Mouse (Mus musculus) lung, adult 2 months (tissue): ENCODE measurements around the gene Rpa2.

Source experiments
- CTCF ChIP-seq: fragments of 200-500 bp; IDR thresholded peaks from 2 replicates; pipeline ENCODE4 v1.5.1; 2011; ENCODE audit warnings: mild to moderate bottlenecking, low read length, control low read depth; ENCODE audit not compliant: insufficient read depth
- POLR2A ChIP-seq: fragments of 200-500 bp; IDR thresholded peaks from 2 replicates; pipeline ENCODE4 v1.6.1; 2011; ENCODE audit warnings: low read depth, mild to moderate bottlenecking, control low read depth, low read length, borderline replicate concordance; ENCODE audit errors: extremely low read depth

DNA sequence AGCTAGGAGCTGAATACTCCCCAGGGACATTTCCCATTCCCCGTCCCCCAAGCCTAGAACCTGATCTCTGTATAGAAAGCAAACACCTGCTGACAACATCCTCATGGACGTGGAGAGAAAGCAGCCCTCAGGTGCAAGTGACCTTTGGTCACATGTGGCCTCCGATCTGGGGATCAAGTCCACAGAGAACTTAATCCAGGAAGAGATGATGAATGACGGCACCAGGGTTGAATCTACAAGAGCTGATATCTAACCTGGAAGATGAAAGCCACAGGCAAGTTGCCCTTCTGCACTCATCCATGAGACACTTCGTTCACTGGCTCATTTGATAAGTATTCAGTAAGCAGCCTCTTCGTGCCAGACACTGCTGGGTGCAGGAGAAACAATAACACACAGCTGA, 5.5 kb upstream of the Rpa2 start:
- TF ChIP-seq CTCF (no peak), POLR2A (no peak)
